Mouse (Mus musculus): Measurements from ENCODE around the gene Cradd.

GRCm38 (mm10) chr10:95225006-95225405 lies 98.9 kb downstream of the Cradd start:
- TF ChIP-seq GATA1 (IDR thresholded peaks at IDR 0.05; ENCODE audit: borderline replicate concordance, low read length) (no peak), FLI1 (IDR thresholded peaks at IDR 0.05; ENCODE audit: low read length) (no peak)
